Mouse (Mus musculus) retina, postnatal 7 days (tissue): ENCODE measurements at regions not wholly inside any gene's neighbourhood (a gene's known extent, or its start where the extent isn't known, plus 50 kb on each side); places are given as distances from the start of the nearest gene placed in this dataset.

Experiments
- DNase-seq: peaks from one replicate; pipeline ENCODE4 v3.0.0-alpha.2; 2012; ENCODE audit warnings: low read depth, low spot score

- DNase-seq, result no peak
These were observed 71.4 kb upstream of the Gli2 start for GRCm38 (mm10) chr1:119124798-119125197.

- DNase-seq, result no peak
These were observed 70.6 kb upstream of the Gli2 start for GRCm38 (mm10) chr1:119124063-119124462.

DNA sequence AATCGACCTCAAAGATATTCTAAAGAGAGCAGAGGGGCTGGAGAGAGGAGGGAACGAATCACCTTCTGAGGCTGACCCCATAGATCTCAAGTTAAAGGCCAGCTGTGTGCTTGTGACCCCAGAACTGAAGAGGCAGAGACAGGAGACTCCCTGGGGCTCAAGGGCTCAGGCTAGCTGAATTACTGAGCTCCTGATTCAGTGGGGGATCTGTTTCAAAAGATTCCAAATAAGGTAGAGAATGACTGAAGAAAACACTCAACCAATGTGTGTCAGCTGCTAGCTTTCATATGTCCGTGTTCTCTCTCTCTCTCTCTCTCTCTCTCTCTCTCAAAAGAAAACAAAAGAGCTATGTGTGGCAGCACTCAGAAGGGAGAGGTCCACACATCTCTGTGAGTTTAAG is 70.0 kb upstream of the Gli2 start:
- no peak for DNase-seq

- no peak for DNase-seq
These were observed 69.6 kb upstream of the Gli2 start for GRCm38 (mm10) chr1:119122975-119123374.

DNA sequence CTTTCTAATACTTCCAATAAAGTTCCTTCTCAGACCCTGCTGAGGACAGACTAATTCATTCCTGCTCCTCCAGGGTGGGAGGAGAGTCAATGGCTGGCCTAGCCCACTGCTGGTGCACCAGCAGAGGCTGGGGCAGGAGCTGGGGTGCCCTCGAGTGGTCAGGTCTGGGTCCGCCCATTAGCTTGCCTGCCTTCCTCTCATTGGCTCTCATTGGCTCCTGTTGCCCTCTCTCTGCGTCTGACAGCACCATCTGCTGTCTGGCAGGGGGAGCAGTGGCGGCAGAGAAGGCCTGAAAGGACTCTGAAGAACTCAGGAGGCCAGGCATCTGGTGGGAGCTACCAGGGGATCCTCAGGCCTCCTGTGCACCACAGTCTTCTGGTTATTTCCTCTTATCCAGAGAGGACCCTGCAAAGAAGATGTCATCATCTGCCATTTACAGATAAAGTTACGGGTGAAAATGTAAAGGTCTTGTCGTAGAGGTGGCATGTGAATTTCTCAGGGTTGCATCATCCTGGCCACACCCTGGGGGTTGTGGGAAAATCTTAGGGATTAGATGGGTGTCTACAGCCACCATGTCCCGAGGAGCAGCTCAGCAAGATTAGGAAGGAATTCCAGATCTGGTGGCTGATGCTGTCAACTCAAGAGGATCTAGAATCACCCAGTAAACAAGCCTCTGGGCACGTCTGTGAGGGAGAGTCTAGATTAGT is 66.6 kb upstream of the Gli2 start:
- no peak for DNase-seq

DNA sequence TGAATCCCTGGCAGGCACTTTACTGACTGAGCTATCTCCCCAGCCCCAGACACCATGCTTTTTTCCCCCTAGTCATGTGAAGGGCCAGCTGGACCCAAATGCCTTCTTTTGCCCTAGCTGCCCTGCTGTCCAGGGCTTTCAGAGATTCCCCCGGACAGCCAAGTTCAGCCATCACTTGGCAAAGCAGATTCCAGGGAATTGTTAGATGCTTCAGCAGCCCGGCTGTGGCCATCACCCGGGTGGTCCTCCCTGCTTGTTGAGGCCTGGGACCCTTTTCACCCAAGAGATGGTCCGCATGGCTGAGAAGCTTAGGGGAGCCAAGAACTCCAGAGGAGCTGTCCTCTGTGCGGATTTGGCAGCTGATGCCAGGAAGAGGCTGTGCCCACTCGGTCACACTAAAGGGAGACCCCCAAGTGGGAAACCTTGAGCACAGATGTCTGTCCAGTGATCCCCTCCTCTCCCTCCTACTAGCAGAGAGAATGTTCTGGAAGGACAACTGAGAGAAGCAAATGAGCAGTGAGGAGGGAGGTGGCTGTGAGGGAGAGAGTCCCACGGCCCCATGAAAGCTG is 61.8 kb upstream of the Gli2 start:
- no peak for DNase-seq

GRCm38 (mm10) chr1:119108578-119108977 is 55.2 kb upstream of the Gli2 start:
- DNase-seq, result no peak

DNA sequence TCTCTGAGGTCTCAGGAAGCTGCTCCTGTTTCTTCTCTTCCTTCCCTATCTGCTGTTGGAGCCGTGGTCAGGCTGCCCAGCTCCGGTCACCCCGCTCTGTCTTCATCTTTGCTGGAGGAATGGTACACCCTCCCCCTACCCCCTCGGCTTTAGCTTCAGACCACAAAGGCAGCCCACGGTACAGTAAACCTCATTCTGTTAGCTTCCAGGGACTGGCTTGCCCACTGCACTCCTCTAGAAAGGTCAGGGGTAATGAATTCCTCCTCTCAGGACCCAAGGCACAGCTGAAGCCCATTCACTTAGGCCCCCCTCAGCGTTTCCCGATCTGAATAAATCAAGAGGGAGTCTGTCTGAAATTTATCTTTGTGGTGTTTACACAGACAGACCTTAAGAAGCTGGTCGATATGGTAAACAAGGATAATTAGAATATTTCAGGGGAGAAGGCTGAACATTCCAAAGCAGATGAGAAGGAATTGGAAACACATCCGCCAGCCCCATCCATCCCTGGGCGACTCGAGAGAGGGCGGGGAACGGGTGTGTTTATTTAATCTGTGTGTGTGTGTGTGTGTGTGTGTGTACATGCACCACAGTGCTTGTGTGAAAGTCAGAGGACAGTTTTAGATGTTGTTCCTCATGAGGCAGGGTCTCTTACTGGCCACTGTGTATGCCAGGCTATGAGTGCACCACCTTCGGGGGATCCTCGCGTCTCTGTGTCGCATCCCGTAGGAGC is 53.0 kb upstream of the Gli2 start:
- DNase-seq, result no peak
